Mouse (Mus musculus) liver, embryonic 14.5 days (tissue): Measurements from ENCODE around the gene Mrps12. TPM values are rescaled to one million over a fixed set of nuclear protein-coding genes. Genes with fewer than 3 reads are reported as not detected.
A peak's percentile ranks its signal among the peaks of the same experiment; 100 is the strongest.

Experiments
- ATAC-seq: fragments of 200-750 bp; cut with Nextera tagmentation; 2 replicates; pipeline ENCODE4 v1.8.0; 2017; ENCODE audit warnings: moderate number of reproducible peaks, mild to moderate bottlenecking, moderate library complexity; ENCODE audit not compliant: insufficient read depth
- DNase-seq, 3 experiments: peaks; one replicate each; pipeline ENCODE4 v3.0.0-alpha.2; 2012 to 2013; ENCODE audit warnings: low read depth in 3 of 3, low spot score in 3 of 3
- H3K27ac ChIP-seq: fragments of 300-500 bp; sonication (generic); 2 replicates; pipeline ENCODE4 v1.5.1; 2014; ENCODE audit warnings: moderate library complexity, mild to moderate bottlenecking, control low read depth, inconsistent platforms
- H3K27me3 ChIP-seq: fragments of 300-500 bp; sonication (generic); 2 replicates; pipeline ENCODE4 v1.6.1; 2014; ENCODE audit warnings: mild to moderate bottlenecking, low read length, moderate library complexity; ENCODE audit not compliant: control insufficient read depth, insufficient read depth
- H3K36me3 ChIP-seq: fragments of 300-500 bp; sonication (generic); replicated peaks from 2 replicates; pipeline ENCODE4 v1.6.1; 2014; ENCODE audit warnings: low read depth; ENCODE audit not compliant: control insufficient read depth, insufficient read depth
- H3K4me1 ChIP-seq, 2 experiments: fragments of 200-500 bp in 1 of 2; fragments of 300-500 bp in 1 of 2; sonication (generic) in 1 of 2; replicated peaks; 2 replicates each; pipeline ENCODE4 v1.6.1; 2012 to 2014; ENCODE audit warnings: antibody characterized with exemption in 1 of 2, inconsistent platforms in 1 of 2, low read length in 1 of 2; ENCODE audit not compliant: control insufficient read depth in 2 of 2, insufficient read depth in 2 of 2
- H3K4me2 ChIP-seq: fragments of 300-500 bp; sonication (generic); 2 replicates; pipeline ENCODE4 v1.6.1; 2014; ENCODE audit warnings: low read depth, mild to moderate bottlenecking, control low read depth, moderate library complexity
- H3K4me3 ChIP-seq, 2 experiments: fragments of 200-500 bp in 1 of 2; fragments of 300-500 bp in 1 of 2; sonication (generic) in 1 of 2; 2 replicates each; pipeline ENCODE4 v1.5.1; 2012 to 2014; ENCODE audit warnings: low read depth in 2 of 2, low read length in 2 of 2, mild to moderate bottlenecking in 2 of 2, control low read depth in 1 of 2, inconsistent platforms in 1 of 2, moderate library complexity in 1 of 2; ENCODE audit not compliant: insufficient read depth in 1 of 2
- H3K9ac ChIP-seq: fragments of 300-500 bp; sonication (generic); replicated peaks from 2 replicates; pipeline ENCODE4 v1.6.1; 2014; ENCODE audit warnings: mild to moderate bottlenecking, control low read depth, moderate library complexity
- H3K9me3 ChIP-seq: fragments of 300-500 bp; sonication (generic); 2 replicates; pipeline ENCODE4 v1.6.1; 2016; ENCODE audit warnings: low read length, mixed read lengths; ENCODE audit not compliant: control insufficient read depth
- CTCF ChIP-seq: IDR thresholded peaks from 2 replicates; pipeline ENCODE4 v1.5.1; 2016; ENCODE audit warnings: antibody characterized with exemption, low read depth, control low read depth
- EP300 ChIP-seq: IDR thresholded peaks from 2 replicates; pipeline ENCODE4 v1.6.1; 2016; ENCODE audit warnings: antibody characterized with exemption, low read depth
- WGBS: fragments of 180-500 bp; shearing (Covaris S2); extraction: QIAGEN DNeasy Blood & Tissue Kit; methylation state at CpG from one replicate; pipeline ENCODE4 v1.1.7; 2014; ENCODE audit not compliant: insufficient replicate concordance; 5-methylcytosine and 5-hydroxymethylcytosine counted together
- polyA plus RNA-seq, 2 experiments: library from polyadenylated mRNA; depleted of rRNA in 1 of 2; stranded (reverse) in 1 of 2; unstranded in 1 of 2; fragments of >200 nt; fragmentation: Nextera tagmentation in 1 of 2; extraction: Ambion mirVana in 1 of 2; gene quantifications; 2 replicates each; pipeline versions ENCODE4 v1.2.1 to v1.2.3; 2012 to 2014

The Mrps12 gene
- polyA plus RNA-seq, 2 experiments = 46.2 to 82.5 TPM

- no peaks in the 10 kb centered on the region for H3K27me3 ChIP-seq
- H3K4me3 ChIP-seq = no peak overlapping the region
- H3K9ac ChIP-seq = no peak overlapping the region
- WGBS = 81% methylated on average over 9 of the region's 9 CpGs
- peaks cover 0 to 3% of the 10 kb centered on the region in 2 experiments; a peak in 1 of 4 replicates for H3K4me1 ChIP-seq
- H3K4me2 ChIP-seq = no peak overlapping the region
- DNase-seq (no peak), ATAC-seq (no peak)
- no peaks in the 10 kb centered on the region for H3K9me3 ChIP-seq
- no peaks in the 10 kb centered on the region for H3K36me3 ChIP-seq
- no peak overlapping the region for H3K27ac ChIP-seq
- TF ChIP-seq CTCF (no peak), EP300 (no peak)
These were observed 46.3 kb upstream of the Mrps12 start for GRCm38 (mm10) chr7:28787884-28788283.

- no peak for ATAC-seq
- peaks cover 2 to 6% of the 10 kb centered on the region in 2 experiments for H3K4me1 ChIP-seq
- no peaks in the 10 kb centered on the region for H3K27me3 ChIP-seq
- H3K27ac ChIP-seq = no peak overlapping the region
- WGBS = 82% methylated on average over 5 of the region's 5 CpGs
- H3K9me3 ChIP-seq = no peaks in the 10 kb centered on the region
- no peak overlapping the region for H3K4me2 ChIP-seq
- H3K36me3 ChIP-seq = no peaks in the 10 kb centered on the region
- no peak for TF ChIP-seq CTCF
- no peak for TF ChIP-seq EP300
- H3K9ac ChIP-seq = no peak overlapping the region
- no peak overlapping the region for H3K4me3 ChIP-seq
- DNase-seq = no peak
These were observed 43.5 kb upstream of the Mrps12 start for GRCm38 (mm10) chr7:28785161-28785560.

- H3K27me3 ChIP-seq = no peaks in the 10 kb centered on the region
- DNase-seq (no peak), ATAC-seq (no peak)
- H3K27ac ChIP-seq = no peak overlapping the region
- H3K36me3 ChIP-seq = no peaks in the 10 kb centered on the region
- TF ChIP-seq EP300 (no peak), CTCF (no peak)
- H3K9ac ChIP-seq = no peak overlapping the region
- H3K4me2 ChIP-seq = no peak overlapping the region
- H3K4me1 ChIP-seq = peaks cover 2 to 6% of the 10 kb centered on the region in 2 experiments
- no peaks in the 10 kb centered on the region for H3K9me3 ChIP-seq
- no peak overlapping the region for H3K4me3 ChIP-seq
- WGBS = 69% methylated on average over 8 of the region's 8 CpGs
These were observed 39.6 kb upstream of the Mrps12 start for GRCm38 (mm10) chr7:28781261-28781663.

- H3K9me3 ChIP-seq = no peaks in the 10 kb centered on the region
- H3K4me1 ChIP-seq = peaks cover 2 to 6% of the 10 kb centered on the region in 2 experiments
- no peaks in the 10 kb centered on the region for H3K27me3 ChIP-seq
- H3K4me3 ChIP-seq = no peak overlapping the region
- no peak for ATAC-seq
- no peak overlapping the region for H3K9ac ChIP-seq
- no peaks in the 10 kb centered on the region for H3K36me3 ChIP-seq
- TF ChIP-seq CTCF (no peak), EP300 (no peak)
- no peak for DNase-seq
- 48% methylated on average over 7 of the region's 7 CpGs for WGBS
- no peak overlapping the region for H3K27ac ChIP-seq
- no peak overlapping the region for H3K4me2 ChIP-seq
These were observed 39.2 kb upstream of the Mrps12 start for GRCm38 (mm10) chr7:28780857-28781256.

- peak; percentile 62; the same call in 1 of the 2 replicates for ATAC-seq
- WGBS = 38% methylated on average over 6 of the region's 6 CpGs
- H3K9ac ChIP-seq = no peak overlapping the region
- no peak overlapping the region for H3K4me2 ChIP-seq
- no peaks in the 10 kb centered on the region for H3K36me3 ChIP-seq
- no peaks in the 10 kb centered on the region for H3K27me3 ChIP-seq
- no peak overlapping the region for H3K27ac ChIP-seq
- no peaks in the 10 kb centered on the region for H3K9me3 ChIP-seq
- TF ChIP-seq EP300 (no peak), CTCF (peak; percentile 88)
- peaks cover 2 to 6% of the 10 kb centered on the region in 2 experiments for H3K4me1 ChIP-seq
- peak; percentile 74 for DNase-seq
- no peak overlapping the region for H3K4me3 ChIP-seq
These were observed 38.5 kb upstream of the Mrps12 start for GRCm38 (mm10) chr7:28780067-28780658.
